Mouse (Mus musculus) megakaryocyte-erythroid progenitor cell, adult 5-6 weeks (primary cell): ENCODE results near the gene Rnh1. TPM values are rescaled to one million over a fixed set of nuclear protein-coding genes. Genes with fewer than 3 reads are reported as not detected.

ENCODE experiments used
- ATAC-seq: replicated peaks from 2 replicates; pipeline ENCODE4 v1.8.0; 2016; ENCODE audit warnings: mild to moderate bottlenecking, inconsistent platforms; ENCODE audit not compliant: severe bottlenecking, poor library complexity, low FRiP score, low TSS enrichment
- total RNA-seq, 2 experiments: library from RNA; stranded (forward) in 1 of 2; stranded (reverse) in 1 of 2; fragments of 200-1000, 215-1000 nt in 1 of 2; fragments of >200 nt in 1 of 2; fragmentation: Nextera tagmentation in 1 of 2; gene quantifications; 2 replicates each; pipeline ENCODE4 v1.2.3; 2014 to 2017

The Rnh1 gene
- total RNA-seq (2014; fragmentation: Nextera tagmentation) (43.7 and 54.2 TPM in 2 replicates), total RNA-seq (2017) (20.7 and 30.4 TPM in 2 replicates)

GRCm38 (mm10) chr7:141172116-141173006 is at the start of gene Rnh1:
Rnh1 (minus strand) TSS chr7:141172857.
- peak; percentile 80 for ATAC-seq

DNA sequence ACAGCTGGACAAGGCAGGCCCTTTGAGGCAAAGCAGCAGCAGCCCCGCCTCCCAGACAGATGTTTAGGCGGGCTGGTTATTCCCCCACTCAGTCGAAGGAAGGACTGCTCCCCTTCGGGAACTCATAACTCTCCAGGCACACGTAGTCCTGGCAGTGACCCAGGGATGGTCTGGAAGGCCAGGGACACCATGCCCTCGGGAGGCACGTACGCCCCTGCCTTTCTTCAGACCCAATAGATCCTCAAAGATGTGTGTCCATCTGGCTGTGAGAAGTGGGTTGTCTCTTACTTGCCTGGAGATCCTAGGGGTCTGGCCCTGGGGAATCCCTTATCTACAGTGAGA is 49.4 kb upstream of the Rnh1 start:
- ATAC-seq, result no peak

DNA sequence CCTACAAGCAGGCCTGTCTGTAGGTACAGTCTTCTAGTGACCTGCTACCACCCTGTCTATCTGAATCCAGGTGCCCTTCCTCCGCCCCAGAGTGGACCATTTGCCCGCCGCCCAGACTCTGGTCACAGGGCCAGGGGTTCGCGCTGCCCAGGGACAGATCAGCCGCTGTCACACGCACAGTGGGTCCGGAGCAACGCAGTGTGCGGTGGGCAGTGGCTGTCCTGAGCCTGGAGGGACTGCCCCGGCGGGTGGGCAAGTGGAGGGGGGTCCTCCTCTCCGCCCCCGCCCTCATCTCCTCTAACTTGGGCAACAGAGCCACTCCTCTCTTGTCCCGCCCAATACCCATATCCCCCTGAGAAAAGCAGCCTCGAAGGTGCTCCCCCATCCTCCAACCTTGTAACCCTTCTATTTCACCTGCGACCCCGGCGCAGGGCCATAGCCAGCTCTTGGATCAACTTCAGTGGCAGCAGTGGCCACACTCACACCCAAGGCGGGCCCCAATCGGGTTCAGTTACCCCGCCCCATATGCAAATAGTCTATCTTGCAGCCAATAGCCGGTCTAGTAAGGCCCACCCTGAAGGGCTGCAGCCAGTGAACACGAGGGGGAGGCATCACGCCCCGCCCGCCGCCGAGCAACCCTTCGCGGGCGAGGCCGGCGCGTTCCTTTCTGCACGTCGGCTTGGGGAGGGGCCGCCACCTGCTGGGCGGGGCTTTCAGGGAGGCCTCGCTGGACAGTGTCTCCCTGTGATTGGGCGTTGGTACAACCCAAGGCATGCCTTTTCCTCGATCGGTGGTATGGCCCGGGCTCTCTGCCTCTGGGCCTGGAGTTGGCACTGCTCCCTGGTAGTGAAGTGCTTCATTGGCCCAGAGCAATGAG is 48.8 kb upstream of the Rnh1 start:
- peak; percentile 95 for ATAC-seq

DNA sequence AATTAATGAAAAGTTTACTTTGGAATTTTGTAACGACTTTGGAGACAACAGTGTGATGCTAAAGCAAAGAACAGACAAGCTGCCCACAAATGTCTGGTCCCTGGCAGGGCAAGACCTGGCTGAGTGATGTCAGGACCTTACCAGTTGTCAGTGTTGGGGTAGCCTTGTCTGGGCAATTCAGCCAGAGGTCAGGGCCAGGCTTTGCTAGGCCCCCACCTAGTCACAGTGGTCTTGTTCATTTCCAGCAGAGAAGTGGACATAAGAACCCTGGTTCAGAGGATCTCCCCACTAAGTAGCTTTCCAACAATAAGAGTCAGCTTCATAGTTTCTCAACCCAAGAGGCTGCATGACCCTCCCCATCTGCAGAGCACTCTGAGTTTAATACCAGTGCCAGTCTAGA is 47.7 kb upstream of the Rnh1 start:
- no peak for ATAC-seq

DNA sequence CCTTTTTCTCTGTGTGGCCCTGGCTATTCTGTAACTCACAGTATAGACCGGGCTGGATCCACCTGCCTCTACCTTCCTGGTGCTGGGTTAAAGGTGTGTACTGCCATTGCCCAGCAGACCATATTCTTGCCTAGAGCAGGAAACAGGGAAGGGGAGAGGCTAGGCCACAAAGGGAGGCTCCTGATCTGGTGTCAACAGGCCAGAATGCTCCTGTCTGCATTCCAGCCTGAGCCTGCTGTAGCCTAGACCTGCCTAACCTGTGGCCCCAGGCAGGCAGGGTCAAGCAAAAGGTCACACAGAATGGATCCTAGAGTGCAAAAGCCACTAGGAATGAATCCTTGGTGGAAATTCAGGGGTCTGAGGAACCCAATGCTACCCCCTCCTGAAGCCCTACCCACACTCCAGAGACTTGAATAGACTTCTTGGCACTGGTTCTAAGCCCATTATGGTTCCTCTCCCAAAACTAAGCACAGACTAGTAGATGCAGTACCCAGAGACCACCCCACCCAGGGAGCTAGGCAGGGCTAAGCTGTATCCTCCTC is 47.0 kb upstream of the Rnh1 start:
- ATAC-seq, result no peak

GRCm38 (mm10) chr7:141218557-141219133 is 46.0 kb upstream of the Rnh1 start:
- no peak for ATAC-seq

DNA sequence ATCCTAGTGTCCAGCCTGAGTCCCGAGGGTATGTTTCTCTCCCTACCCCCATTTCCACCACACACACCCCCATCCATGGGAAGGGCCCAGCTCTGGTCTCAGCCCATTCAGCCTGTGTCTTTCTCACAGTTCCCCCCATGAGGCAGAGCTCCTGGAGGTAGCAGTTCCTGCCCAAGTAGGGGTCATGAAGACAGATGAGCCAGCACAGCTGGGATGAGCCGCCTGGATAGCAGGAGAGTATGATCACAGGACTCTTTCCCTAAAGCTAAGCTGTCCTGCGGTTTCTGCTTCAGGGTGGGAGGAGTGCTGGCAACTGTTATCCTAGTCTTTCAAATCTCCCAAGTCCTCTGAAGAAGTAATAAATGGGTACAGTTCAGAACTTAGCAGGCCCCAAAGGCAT is 45.5 kb upstream of the Rnh1 start:
- ATAC-seq, result no peak

GRCm38 (mm10) chr7:141217343-141218013 is 44.8 kb upstream of the Rnh1 start:
- ATAC-seq, result no peak

DNA sequence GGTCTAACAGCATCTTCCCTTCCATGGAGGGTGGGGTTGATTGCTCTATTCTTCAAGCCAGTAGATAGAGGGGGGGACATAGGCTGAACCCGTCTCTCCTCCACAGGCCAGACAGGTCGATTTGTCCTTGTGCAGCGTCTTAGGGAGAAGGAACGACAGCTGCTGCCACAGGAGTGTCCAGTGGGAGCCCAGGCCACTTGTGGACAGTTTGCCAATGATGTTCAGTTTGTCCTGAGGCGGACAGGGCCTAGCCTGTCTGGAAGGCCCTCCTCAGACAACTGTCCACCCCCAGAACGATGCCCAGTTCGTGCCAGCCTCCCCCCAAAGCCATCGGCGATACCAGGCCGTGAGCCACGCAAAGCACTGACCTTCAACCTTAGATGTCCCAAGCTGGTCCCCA is 44.2 kb upstream of the Rnh1 start:
- ATAC-seq, result no peak

- peak; percentile 38 for ATAC-seq
These were observed 43.5 kb upstream of the Rnh1 start for GRCm38 (mm10) chr7:141215880-141216733.

DNA sequence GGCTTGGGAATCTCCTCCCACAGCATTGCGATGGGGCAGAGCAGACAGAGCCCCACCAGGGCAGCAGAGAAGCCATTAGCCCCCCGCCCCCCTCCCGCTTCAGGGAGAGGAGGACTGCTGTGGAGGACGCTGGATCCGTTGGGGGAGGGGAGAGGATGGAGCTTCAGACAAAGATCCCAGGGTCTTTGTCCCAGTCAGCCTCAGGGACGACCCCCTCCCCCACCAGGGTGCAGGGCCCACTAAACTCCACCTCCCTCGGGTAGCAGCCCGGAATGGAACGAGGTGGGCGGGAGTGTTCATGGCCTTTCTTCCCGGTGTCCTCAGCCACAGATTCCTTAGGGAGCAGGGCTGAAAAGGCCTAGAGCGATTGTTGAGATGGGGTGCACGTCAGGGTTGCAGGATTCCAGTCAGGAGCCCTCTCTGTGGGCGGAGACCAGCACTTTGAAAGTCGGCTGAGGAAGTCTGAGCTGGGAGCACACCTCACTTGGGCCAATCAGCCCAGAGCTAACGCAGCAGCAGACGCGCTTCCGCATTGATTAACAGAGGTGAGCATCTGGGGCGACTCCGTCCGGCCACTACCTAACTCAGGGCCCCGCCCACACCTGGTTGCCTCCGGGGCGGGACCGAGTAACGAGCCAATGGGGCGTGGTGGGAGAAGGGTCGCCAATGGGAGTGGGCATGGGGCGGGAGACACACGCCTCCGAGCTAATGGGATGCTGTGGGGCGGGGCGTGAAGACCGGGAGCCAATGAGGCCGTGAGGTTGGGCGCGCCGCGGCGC is 42.6 kb upstream of the Rnh1 start, which contains the start of gene Rassf7:
TSS of gene Rassf7 (plus strand) at position 760 of the 779 bp plus-strand sequence.
- ATAC-seq, result peak; percentile 89

DNA sequence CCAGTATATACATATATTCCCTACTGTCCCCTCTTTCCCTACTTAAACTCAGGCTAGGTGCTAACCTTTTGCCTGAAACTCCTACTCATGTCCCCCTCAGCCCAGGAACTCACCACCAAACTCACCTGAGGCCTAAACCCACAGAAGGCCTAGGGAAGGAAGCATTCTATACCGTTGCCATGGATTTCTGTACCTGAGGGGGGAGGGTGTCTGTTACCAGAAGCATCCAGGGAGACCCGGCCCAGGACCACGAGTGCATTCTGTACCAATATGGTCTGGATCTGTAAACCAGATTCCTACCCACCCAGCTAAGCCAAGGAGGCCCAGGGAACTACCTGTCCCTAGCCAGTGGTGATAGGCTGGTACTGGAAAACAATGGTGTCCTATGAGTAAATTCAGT is 41.7 kb upstream of the Rnh1 start:
- ATAC-seq, result no peak

DNA sequence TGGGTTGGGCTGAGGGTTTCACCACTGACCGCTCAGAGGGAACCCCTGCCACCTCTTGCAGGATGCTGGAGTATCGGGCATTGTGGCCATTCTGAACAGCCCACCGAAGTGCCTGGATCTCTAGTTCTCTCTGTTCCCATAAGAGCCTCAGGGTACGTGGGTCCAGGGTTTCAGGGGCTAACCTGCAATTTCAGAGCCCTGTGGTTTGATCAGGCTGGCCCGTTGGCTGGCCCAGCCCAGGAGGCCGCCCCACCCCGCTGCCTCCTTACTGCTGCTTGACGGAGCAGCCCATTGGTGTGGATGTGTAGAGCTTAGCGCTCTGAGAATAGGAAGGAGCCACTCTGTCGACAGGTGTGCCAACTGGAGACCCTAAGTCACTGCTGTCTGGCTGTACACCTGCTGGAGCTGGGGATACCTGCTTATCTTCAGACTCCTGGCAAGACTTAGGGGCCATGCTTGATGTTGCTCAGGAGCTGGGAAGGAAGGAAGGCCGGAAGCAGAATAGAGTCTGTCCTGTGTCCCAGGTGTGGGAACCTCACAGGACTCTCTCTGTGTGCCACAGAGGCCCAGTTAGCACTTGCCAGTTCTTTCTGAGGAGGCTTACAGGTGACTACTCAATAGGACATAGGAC is 41.1 kb upstream of the Rnh1 start, which contains the start of gene Lmntd2:
TSS of gene Lmntd2 (minus strand) at position 476 of the 631 bp plus-strand sequence.
- no peak for ATAC-seq

- ATAC-seq, result no peak
These were observed 40.5 kb upstream of the Rnh1 start for GRCm38 (mm10) chr7:141213133-141213532.

- ATAC-seq, result no peak
These were observed 38.0 kb upstream of the Rnh1 start for GRCm38 (mm10) chr7:141210606-141211131.

DNA sequence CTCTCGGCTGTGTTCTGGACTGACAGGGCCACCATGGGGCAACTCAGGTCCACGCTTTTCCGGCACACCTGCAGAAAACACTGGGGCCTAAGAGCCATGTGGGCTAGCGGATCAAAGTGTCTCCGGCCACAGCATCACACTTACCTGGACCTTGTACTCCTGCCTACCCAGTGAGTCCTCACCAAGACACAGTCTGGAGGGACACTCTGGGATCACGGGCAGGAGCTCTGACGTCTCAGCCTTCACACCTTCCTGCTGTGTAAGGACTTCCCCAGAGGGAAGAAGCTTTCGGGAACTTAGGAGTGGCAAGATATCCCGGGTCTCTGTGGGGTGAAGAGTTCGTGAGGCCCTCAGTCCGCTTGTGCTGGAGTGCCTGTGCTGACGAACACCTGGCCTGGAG is 37.5 kb upstream of the Rnh1 start:
- ATAC-seq, result no peak

DNA sequence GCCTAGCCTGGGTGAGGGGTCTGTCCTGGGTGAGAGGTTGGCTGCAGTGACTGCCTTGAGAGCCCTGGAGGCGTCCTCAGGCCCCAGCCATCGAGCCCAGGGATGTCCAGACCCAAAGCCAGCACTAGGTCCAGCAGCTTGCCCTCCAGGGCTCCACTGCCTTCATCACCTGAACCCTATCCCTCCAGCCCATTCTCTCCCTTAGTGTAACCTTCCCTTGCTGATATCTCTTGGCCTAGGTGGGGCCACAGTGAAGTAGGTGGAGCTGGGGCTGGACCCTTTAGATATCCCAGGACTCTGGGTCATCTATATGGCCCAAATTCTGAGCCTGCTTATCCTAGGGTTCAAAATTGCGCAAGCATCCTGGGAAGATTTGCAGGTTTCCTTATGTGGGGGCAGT is 36.9 kb upstream of the Rnh1 start:
- ATAC-seq, result no peak
